Mouse (Mus musculus): Measurements from ENCODE around the gene Sco2.
A peak's percentile ranks its signal among the peaks of the same experiment; 100 is the strongest.

The Sco2 gene

GRCm38 (mm10) chr15:89373027-89373761 lies 452 bp downstream of the Sco2 start:
- DNase-seq = peak; percentile 91

DNA sequence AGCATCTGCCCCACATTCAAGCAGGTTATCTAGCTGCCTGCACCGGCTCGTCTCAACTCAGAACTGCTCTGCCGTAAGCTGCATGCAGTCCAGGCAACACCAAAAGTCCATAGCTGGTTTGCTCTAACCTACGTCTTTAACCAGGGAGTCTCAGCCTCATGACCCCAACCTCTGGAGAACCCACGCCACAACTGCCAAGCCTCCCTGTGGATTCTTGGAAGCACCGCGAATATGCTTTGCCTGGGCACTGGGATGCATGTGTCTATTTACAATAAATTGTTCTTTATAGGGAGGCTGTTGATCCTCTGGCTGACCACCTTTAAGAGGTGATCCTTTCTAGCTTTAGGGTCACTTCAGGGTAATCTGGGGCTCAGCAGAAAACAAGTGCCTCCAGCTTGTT lies 1.1 kb downstream of the Sco2 start:
- no peak for DNase-seq

DNA sequence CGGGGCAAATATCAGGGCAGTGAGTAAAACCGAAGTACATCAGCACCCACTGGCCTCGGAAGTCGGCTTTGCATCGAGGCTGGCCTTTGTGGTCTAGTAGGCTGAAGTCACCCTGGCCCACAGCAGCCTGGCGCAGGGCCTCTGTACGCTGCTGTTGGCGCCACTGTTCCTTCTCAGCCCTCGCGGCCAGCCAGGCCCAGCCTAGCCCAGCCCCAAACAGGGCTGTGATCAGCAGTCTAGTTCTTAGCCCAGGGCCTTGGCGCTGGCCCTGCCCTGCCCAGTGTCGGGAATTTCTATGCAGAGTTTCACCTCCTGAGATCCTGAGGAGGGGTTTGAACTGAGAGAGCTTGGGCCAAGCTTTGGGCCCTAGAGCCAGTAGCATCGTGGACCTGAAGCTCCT lies 1.6 kb downstream of the Sco2 start:
- DNase-seq = no peak

GRCm38 (mm10) chr15:89365141-89365551 lies 8.5 kb downstream of the Sco2 start:
- no peak for DNase-seq

DNA sequence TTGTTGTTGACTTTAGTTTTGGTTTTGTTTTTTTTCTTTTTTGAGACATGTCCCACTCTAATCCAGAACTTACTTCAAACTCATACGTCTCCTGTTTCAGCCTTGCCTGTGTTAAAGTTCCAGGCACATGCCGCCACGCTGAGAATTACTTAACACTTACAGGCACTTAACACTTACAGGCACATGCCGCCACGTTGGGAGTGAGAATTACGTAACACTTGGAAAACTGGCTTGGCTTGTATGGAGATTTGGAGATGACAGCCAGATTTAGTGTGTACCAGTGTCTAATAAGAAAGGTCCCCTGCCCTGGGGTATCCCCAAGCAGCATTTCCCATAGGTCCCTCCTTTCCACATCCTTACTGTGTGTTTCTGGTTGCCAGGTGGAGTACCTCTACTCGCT lies 10.6 kb downstream of the Sco2 start:
- no peak for DNase-seq

- no peak for DNase-seq
Observed at GRCm38 (mm10) chr15:89358784-89359183, 14.9 kb downstream of the Sco2 start.

DNA sequence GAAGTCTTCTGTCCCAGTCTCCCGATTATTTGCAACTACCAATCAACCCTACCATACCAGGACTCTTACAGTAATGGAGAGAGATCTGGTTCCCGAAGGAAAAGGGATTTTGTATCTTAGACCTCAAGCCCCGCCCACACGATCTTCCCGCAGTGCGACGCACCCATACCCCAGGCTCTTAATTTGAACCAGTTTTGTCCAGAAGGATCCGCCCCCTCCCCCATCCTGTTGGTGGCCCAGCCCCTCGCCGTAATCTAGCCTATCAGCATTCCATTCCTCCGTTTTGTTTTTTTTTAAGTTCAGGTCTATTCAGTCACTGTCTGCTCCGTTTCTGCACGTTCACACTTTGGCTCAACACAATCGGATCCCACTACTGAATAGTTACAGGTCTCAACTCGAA lies 17.3 kb downstream of the Sco2 start:
- DNase-seq = peak; percentile 93

DNA sequence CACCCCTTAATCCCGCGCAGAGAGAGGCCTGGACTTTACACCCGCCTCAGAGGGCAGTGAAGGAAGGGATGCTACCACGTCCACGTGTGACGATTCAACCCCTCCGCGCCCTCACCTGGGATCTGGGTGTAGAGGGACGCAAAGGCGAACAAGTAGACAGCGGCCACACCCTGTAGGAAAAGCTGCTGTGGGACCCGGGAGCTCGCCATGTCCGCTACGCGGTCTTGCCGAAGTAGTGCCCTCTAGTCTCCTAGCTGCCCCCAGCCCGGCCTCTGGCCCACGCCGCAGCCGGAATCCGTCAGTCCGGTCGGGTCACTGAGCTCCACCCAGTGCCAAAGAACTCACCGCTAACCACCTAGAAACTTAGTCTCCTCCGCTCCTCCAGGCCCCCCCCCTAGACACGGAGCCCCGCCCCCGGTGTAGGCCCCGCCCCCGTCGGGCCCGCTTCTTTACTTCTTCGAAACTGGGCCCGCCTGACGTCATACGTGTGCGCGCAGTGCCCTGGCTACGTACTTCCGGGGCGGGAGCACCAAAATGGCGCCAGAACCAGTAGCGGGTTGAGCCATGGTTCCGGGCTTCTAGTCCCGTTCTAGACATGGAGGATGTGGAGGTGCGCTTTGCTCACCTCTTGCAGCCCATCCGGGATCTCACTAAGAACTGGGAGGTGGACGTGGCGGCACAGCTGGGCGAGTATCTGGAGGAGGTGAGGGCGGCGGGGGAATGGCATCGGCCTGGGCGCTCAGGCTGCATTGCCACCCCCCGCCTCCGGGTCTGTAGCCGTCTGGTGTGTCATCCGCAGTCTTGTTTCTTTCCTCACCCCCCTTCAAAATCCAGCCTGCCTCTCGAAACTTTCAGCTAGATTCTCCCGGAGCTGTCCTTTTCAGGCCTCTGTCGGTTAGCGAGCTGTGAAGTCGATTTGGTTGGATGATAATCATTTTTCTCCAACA lies 18.1 kb downstream of the Sco2 start, which contains the start of the genes Lmf2 and Ncaph2:
Gene Lmf2 (minus strand): TSS at position 419 of the 947 bp plus-strand sequence.
Gene Ncaph2 (plus strand): TSS at position 479 of the 947 bp plus-strand sequence.
- DNase-seq = peak; percentile 97

DNA sequence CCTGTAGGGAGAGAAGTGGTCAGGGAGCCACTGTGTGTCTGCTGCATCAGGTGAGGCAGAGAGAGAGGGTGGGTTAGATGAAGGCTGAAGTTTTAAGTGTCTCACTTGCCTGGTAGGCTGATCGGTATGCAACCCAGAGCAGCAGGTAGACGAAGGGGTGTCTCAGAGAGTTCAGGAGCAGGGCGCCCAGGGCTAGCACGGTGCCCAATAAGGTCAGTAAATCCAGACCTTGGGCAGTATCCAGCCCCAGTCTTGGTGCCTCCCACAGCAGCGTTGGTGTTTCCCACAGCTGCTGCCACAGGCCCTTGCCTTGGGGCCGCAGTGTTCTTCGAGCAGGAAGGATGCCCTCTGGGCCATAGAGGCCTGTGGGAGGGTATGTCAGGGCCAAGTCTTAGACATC lies 19.2 kb downstream of the Sco2 start:
- no peak for DNase-seq

DNA sequence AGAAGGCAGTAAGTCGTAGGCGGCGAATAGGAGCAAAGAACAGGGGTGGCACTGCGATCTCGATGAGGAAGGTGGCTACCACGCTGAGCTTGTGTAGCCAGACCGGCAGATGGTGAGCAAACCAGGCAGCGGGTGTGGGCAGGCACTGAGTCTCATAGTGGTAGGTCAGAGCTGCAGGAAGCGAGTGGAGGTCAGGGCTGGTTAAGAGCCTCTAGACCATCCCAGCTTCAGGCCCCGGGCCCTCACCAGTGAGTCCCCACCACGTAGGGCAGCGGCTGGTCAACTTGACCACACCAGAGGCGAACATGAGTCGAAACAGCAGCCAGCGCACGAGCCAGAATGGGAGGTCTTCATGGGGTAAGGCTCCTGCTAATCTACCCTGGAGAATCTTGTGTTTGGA lies 19.8 kb downstream of the Sco2 start:
- DNase-seq = no peak

GRCm38 (mm10) chr15:89352795-89353194 lies 20.9 kb downstream of the Sco2 start:
- DNase-seq = no peak

DNA sequence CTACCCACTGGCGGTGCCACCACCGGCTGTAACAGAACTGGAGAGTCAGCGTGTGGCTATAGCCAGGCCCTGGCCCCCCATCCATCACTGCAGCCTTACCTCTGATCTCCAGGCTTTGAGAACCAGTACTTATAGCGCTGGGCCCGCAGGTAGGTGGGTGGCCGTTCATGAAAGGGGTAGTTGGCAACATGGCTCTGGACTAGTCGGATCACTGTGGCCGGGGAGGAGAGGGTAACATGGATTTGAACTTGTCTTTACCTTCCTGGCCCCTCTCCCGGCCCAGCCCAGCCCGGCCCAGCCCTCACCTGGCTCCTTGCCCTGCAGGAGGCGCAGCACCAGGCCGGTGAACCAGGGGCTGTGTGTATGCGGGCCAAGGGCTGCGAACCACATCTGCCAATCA lies 21.6 kb downstream of the Sco2 start:
- DNase-seq = no peak

GRCm38 (mm10) chr15:89351302-89351701 lies 22.3 kb downstream of the Sco2 start:
- DNase-seq = no peak

- no peak for DNase-seq
Observed at GRCm38 (mm10) chr15:89350447-89350846, 23.2 kb downstream of the Sco2 start.

DNA sequence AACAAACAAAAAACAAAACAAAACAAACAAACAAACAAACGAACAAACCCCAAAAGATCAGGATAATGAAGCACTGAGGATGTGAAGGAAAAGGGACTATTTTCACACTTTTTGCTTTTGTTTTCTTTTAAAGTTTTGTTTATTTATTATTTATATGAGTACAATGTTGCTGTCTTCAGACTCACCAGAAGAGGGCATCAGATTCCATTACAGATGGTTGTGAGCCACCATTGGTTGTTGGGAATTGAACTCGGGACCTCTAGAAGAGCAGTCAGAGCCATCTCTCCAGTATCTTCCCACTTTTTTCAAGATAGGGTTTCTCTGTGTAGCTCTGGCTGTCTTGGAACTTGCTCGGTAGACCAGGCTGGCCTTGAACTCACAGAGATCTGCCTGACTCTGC lies 30.3 kb downstream of the Sco2 start:
- DNase-seq = no peak

GRCm38 (mm10) chr15:89341678-89342077 lies 32.0 kb downstream of the Sco2 start:
- no peak for DNase-seq

- DNase-seq = no peak
Observed at GRCm38 (mm10) chr15:89340136-89340535, 33.5 kb downstream of the Sco2 start.

GRCm38 (mm10) chr15:89339696-89340095 lies 34.0 kb downstream of the Sco2 start:
- DNase-seq = no peak

- DNase-seq = no peak
Observed at GRCm38 (mm10) chr15:89336422-89336821, 37.2 kb downstream of the Sco2 start.

GRCm38 (mm10) chr15:89334774-89335537 lies 38.7 kb downstream of the Sco2 start:
- DNase-seq = no peak

DNA sequence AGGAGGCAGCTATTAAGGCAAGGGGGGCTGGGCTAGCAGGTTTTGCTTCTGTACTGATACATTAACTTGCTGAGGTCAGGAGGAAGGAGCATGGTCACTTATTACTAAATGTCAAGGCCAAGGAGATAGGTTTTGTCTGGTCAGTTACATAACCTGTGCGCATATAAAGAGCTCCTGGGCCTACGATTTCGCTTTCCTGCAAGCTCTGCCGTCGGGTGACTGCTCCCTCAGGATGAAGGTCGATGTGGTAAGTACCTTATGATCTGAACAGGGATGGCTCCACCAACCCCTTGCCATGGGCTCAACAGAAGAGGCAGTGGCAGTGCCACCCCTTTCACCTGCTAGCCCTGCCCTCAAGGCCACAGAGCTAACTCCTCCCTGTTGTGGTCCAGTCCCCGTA lies 39.4 kb downstream of the Sco2 start, which contains the start of gene Miox:
Gene Miox (plus strand): TSS at position 128 of the 400 bp plus-strand sequence.
- DNase-seq = no peak

DNA sequence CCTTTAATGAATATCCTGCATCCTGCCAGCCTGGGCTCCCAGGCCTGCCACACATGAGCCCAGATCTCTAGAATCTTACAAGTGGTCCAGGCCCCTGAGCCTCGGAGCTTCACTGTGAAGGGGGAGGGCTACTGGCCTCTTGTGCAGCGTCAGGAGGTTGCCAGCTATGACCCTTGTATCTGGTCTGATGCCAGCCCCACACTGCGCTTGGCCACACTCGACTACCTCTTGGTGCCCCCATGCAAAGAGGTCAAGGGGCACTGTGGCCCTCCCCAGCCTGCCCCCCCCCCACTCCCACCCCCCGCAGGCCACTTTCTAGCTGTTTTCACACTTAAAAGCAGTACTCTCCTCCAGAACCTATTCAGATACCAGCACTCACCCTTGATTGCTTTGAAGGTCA lies 47.2 kb downstream of the Sco2 start:
- DNase-seq = no peak

DNA sequence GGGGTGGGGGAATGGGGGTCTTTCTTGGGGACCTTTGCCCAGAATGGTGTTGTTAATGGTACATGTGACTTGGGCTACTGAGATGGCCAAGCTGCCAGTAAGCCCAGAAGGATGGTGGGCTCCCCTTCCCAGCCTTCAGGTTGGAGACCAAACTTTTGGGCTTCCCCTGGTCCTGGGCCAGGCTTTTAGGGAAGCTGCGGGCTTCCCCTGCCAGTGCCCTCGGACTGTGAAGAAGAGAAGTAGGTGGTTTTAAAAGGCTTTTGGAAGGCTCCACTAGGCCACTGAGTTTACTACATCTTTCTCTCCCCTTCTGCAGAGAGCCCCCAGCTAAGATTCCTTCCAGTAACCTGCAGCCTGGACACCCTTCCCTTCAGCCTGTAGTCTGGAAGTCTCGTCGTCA lies 50.0 kb downstream of the Sco2 start:
- no peak for DNase-seq

All from liver (tissue).